Mouse (Mus musculus) adrenal gland, postnatal 0 days (tissue): ENCODE results near the gene Sorbs1. TPM values are rescaled to one million over a fixed set of nuclear protein-coding genes. Genes with fewer than 3 reads are reported as not detected.

Source experiments
- polyA plus RNA-seq: library from polyadenylated mRNA; unstranded; fragments of >200 nt; fragmentation: Nextera tagmentation; extraction: Ambion mirVana; gene quantifications from 2 replicates; pipeline ENCODE4 v1.2.1, GENCODE M21; 2015

Sorbs1 gene
- 39.5 and 51.1 TPM in 2 replicates for polyA plus RNA-seq

GRCm38 (mm10) chr19:40513632-40514078 lies at the start of gene Sorbs1:
Sorbs1 (minus strand) TSS chr19:40513779.

GRCm38 (mm10) chr19:40271308-40271892 lies 242.2 kb downstream of the Sorbs1 start, which contains the start of gene Pdlim1:
Pdlim1 (minus strand) TSS chr19:40271842.

Other genes with a start within 250 kb of the Sorbs1 start
- 39.0 and 42.3 TPM in 2 replicates for gene Pdlim1, start 241.9 kb downstream of the Sorbs1 start, polyA plus RNA-seq
- gene Aldh18a1, start 74.7 kb upstream of the Sorbs1 start, polyA plus RNA-seq: 17.0 and 27.1 TPM in 2 replicates
- gene Tctn3, start 98.5 kb upstream of the Sorbs1 start, polyA plus RNA-seq: 5.8 and 7.0 TPM in 2 replicates
- gene Entpd1, start 98.6 kb upstream of the Sorbs1 start, polyA plus RNA-seq: 6.6 and 10.2 TPM in 2 replicates
- 0.11 TPM in 1 of 2 replicates, not detected in the other for gene Cc2d2b, start 235.0 kb upstream of the Sorbs1 start, polyA plus RNA-seq